Mouse (Mus musculus) liver, embryonic 11.5 days (tissue): Measurements from ENCODE around the gene Ube2n. TPM values are rescaled to one million over a fixed set of nuclear protein-coding genes. Genes with fewer than 3 reads are reported as not detected.
A peak's percentile ranks its signal among the peaks of the same experiment; 100 is the strongest.

ENCODE experiments used
- ATAC-seq: fragments of 200-750 bp; cut with Nextera tagmentation; replicated peaks from 2 replicates; pipeline ENCODE4 v1.8.0; 2017; ENCODE audit warnings: moderate number of reproducible peaks, mild to moderate bottlenecking, moderate TSS enrichment, moderate library complexity; ENCODE audit not compliant: low FRiP score
- DNase-seq: peaks from one replicate; pipeline ENCODE4 v3.0.0-alpha.2; 2017; ENCODE audit warnings: low spot score
- H3K27ac ChIP-seq: fragments of 300-500 bp; sonication (generic); 2 replicates; pipeline ENCODE4 v1.5.1; 2014; ENCODE audit warnings: mild to moderate bottlenecking, low read depth, low read length, control low read depth
- H3K27me3 ChIP-seq: fragments of 300-500 bp; sonication (generic); replicated peaks from 2 replicates; pipeline ENCODE4 v1.6.1; 2014; ENCODE audit warnings: low read length, mixed read lengths; ENCODE audit not compliant: control insufficient read depth, insufficient read depth
- H3K36me3 ChIP-seq: fragments of 300-500 bp; sonication (generic); 2 replicates; pipeline ENCODE4 v1.6.1; 2014; ENCODE audit warnings: mild to moderate bottlenecking, low read length, moderate library complexity, mixed read lengths; ENCODE audit not compliant: control insufficient read depth, insufficient read depth
- H3K4me1 ChIP-seq: fragments of 300-500 bp; sonication (generic); replicated peaks from 2 replicates; pipeline ENCODE4 v1.6.1; 2014; ENCODE audit warnings: low read length, mixed read lengths; ENCODE audit not compliant: control insufficient read depth, insufficient read depth
- H3K4me2 ChIP-seq: fragments of 300-500 bp; sonication (generic); 2 replicates; pipeline ENCODE4 v1.6.1; 2014; ENCODE audit warnings: mild to moderate bottlenecking, control low read depth, moderate library complexity
- H3K4me3 ChIP-seq: fragments of 300-500 bp; sonication (generic); 2 replicates; pipeline ENCODE4 v1.5.1; 2014; ENCODE audit warnings: low read depth, low read length, control low read depth
- H3K9ac ChIP-seq: fragments of 300-500 bp; sonication (generic); 2 replicates; pipeline ENCODE4 v1.6.1; 2014; ENCODE audit warnings: low read depth, low read length, control low read depth
- H3K9me3 ChIP-seq: fragments of 300-500 bp; sonication (generic); 2 replicates; pipeline ENCODE4 v1.6.1; 2016; ENCODE audit warnings: low read length, inconsistent platforms, mixed read lengths; ENCODE audit not compliant: control insufficient read depth
- WGBS: fragments of 180-500 bp; shearing (Covaris S2); extraction: QIAGEN DNeasy Blood & Tissue Kit; methylation state at CpG from one replicate; pipeline ENCODE4 v1.1.7; 2014; 5-methylcytosine and 5-hydroxymethylcytosine counted together
- polyA plus RNA-seq: library from polyadenylated mRNA; unstranded; fragments of >200 nt; fragmentation: Nextera tagmentation; extraction: Ambion mirVana; gene quantifications from 2 replicates; pipeline ENCODE4 v1.2.1, GENCODE M21; 2014

The Ube2n gene
- polyA plus RNA-seq, 1 experiment from 2014 or later: 310 TPM

DNA sequence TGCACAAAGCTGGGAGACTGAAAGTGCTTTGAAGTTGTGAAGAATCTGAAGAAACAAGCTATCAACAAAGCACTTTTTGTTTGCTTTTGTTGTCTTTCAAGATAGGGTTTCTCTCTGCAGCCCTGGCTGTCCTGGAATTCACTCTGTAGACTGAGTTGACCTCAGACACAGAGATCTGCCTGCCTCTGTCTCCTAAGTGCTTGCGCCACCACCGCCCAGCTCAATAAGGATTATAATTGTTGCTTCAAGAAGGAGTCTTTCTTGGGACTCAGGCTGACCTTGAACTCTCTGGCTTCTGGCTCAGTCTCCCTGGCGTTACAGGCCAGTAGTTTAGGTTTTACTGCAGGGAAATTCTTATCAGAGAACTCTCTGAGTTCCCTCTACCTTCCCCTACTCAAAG lies 51.8 kb downstream of the Ube2n start:
- DNase-seq: no peak

DNA sequence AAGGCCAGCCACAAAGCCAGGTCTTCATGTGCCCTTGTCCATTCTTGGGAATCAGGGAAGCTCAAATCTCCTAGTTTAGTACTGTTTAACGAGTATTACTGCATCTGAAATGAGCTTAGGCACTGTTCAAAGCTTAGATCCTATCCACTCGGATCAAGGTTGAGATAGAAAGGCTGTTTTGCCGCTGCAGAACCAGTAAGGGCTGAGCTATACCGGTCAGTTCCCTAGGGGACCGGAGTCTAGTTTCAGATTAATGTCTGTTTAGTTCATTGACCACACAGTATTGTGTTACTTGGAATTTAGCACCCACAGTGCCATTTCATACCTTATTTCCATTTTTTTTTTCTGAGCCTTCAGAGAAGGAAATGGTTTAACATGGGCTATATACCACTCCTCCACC lies 52.6 kb downstream of the Ube2n start:
- Histone ChIP-seq H3K27me3 (no peaks in the 10 kb centered on the region), H3K4me2 (no peak overlapping the region), H3K9me3 (no peaks in the 10 kb centered on the region), H3K27ac (no peak overlapping the region), H3K9ac (no peak overlapping the region), H3K36me3 (no peaks in the 10 kb centered on the region), H3K4me1 (peaks cover 15% of the 10 kb centered on the region), H3K4me3 (no peak overlapping the region)
- no peak for DNase-seq
- no peak for ATAC-seq
- 75% methylated on average over 5 of the region's 5 CpGs for WGBS

More for the DNA sequence above, 51.8 kb downstream of the Ube2n start:
- Histone ChIP-seq H3K27ac (no peak overlapping the region), H3K36me3 (no peaks in the 10 kb centered on the region), H3K4me3 (no peak overlapping the region), H3K9me3 (no peaks in the 10 kb centered on the region), H3K4me1 (peaks cover 19% of the 10 kb centered on the region), H3K4me2 (no peak overlapping the region), H3K9ac (no peak overlapping the region), H3K27me3 (no peaks in the 10 kb centered on the region)
- ATAC-seq: no peak
- WGBS: 80% methylated on average over 3 of the region's 3 CpGs

DNA sequence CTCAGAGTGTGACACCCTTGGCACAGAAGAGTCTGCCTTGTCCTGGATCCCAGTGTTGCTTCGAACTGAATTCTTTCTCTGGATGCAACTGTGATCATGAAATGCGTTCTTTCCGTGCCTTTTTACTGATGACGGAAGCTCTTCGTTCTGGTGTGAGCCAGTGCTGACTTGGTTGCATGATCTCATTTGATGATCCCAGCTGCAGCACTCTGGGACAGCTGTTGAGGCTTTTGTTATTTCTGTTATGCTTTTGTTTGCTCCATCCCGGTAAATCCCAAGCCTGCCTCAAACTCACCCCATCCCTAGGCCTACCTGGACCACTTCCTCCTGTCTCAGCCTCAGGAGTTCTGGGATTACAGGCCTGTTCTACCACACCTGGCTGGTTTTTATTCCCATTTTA lies 53.1 kb downstream of the Ube2n start:
- WGBS: 85% methylated on average over 6 of the region's 6 CpGs
- H3K36me3 ChIP-seq: no peaks in the 10 kb centered on the region
- DNase-seq (no peak), ATAC-seq (no peak)
- H3K4me2 ChIP-seq: no peak overlapping the region
- 0 out of 2 replicates have a peak overlapping the region, but pooled peaks have one; percentile 59 for H3K27ac ChIP-seq
- no peak overlapping the region for H3K9ac ChIP-seq
- peaks cover 15% of the 10 kb centered on the region for H3K4me1 ChIP-seq
- no peaks in the 10 kb centered on the region for H3K9me3 ChIP-seq
- no peak overlapping the region for H3K4me3 ChIP-seq
- H3K27me3 ChIP-seq: no peaks in the 10 kb centered on the region

DNA sequence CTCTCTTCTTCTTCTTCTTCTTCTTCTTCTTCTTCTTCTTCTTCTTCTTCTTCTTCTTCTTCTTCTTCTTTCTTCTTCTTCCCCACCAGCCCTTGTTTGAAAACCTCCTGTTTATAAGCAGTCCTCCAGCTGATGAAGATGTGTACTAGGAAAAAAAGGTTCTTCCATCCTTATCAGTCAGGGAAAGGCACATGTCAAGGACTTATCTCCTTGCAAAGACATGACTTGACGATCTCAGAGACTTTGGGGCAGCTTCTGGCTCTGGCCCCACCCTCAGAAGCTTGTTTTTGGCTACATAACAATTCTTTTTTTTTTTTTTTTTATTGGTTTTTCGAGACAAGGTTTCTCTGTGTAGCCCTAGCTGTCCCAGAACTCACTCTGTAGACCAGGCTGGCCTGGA lies 54.5 kb downstream of the Ube2n start:
- Histone ChIP-seq H3K4me3 (no peak overlapping the region), H3K27me3 (no peaks in the 10 kb centered on the region), H3K9me3 (no peaks in the 10 kb centered on the region), H3K27ac (peak overlapping the region; percentile 28; the same call in 1 of the 2 replicates), H3K4me1 (peaks cover 14% of the 10 kb centered on the region), H3K36me3 (no peaks in the 10 kb centered on the region), H3K9ac (no peak overlapping the region), H3K4me2 (no peak overlapping the region; the same call in 1 of the 2 replicates)
- ATAC-seq (peak; percentile 95), DNase-seq (no peak)
- WGBS: 16% methylated on average over 2 of the region's 2 CpGs

DNA sequence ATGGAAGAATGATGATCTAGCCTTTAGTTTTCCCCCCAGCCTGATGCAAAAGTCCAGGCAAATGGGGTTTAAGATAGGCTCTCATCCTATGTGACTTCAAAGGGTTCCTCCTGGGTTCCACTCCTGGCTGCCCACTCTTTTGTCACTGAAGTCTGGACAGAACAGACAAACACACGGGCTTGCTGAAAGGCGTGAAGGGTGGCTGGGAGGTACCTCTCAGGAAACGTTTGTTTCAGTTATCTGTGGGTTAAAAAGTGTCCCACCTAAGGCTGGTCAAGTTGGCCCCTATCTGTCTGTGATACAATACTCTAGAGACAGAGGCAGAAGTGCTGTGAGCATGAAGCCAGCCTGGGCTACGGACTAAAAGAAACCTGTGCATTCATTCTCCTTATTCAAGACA lies 60.0 kb downstream of the Ube2n start:
- 33% methylated on average over 4 of the region's 4 CpGs for WGBS
- Histone ChIP-seq H3K4me1 (0 out of 2 replicates have a peak, but pooled peaks cover 3% of the 10 kb centered on the region), H3K9ac (no peak overlapping the region), H3K4me3 (no peak overlapping the region), H3K4me2 (no peak overlapping the region), H3K36me3 (no peaks in the 10 kb centered on the region), H3K27me3 (no peaks in the 10 kb centered on the region), H3K9me3 (no peaks in the 10 kb centered on the region), H3K27ac (no peak overlapping the region)
- no peak for DNase-seq
- peak; percentile 41; the same call in 1 of the 2 replicates for ATAC-seq

DNA sequence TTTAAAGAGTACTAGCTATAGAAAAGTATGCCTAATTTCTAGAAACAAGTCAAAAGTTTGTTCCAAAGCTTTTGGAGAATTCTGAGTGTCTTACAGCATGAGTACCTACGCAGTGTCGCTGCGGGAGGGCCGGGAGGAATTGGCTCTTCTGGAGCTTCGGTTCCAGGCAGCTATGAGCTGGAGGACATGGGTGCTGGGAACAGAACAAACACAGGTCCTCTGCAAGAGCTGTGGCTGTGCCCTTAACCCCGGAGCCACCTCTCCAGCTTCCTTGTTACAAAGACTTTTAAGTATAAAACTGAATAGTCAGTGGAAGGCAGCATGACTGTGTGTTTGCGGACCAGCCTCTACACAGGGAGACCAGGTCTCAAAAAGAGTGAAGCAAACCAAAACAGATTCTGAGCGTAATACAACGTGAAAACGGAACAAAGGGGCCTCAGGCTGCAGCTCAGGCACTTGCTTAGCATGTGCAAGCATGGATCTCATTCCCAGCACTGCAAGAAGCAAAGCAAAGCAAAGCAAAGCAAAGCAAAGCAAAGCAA lies 61.0 kb downstream of the Ube2n start:
- H3K4me3 ChIP-seq: no peak overlapping the region
- WGBS: 77% methylated on average over 10 of the region's 10 CpGs
- no peaks in the 10 kb centered on the region for H3K27me3 ChIP-seq
- no peaks in the 10 kb centered on the region for H3K36me3 ChIP-seq
- 0 out of 2 replicates have a peak, but pooled peaks cover 3% of the 10 kb centered on the region for H3K4me1 ChIP-seq
- H3K4me2 ChIP-seq: no peak overlapping the region
- ATAC-seq (no peak), DNase-seq (no peak)
- no peak overlapping the region for H3K9ac ChIP-seq
- no peak overlapping the region for H3K27ac ChIP-seq
- H3K9me3 ChIP-seq: no peaks in the 10 kb centered on the region

DNA sequence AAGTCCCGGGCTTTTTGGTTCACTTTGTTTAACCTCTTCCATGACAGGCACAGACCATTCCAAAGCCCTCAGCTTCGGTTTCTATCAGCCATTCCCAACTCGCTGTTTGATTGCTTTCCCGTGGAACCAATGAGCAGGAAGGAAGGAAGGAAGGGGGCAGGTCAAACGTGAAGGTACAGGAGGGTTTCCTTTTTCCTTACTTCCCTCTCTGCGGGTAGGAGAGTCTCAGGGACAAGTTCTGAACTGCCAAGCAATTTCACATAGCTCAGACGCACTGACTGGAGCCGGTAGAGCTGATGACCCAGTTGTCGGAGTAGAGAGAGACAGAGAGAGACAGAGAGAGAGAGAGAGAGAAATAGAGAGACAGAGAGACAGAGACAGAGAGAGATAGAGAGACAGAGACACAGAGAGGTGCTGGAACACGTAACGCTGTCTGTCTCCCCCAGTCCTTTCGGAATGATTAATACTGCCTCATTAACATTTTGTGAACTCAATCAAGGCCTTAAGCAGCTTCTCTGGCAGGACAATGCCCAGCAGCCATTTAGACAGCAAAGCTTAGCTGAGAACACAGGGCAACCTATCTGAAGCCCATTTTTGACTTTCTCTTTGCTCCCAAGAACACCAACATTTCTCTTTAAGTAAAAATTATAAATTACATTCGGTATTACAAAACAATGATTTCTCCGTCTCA lies 62.1 kb downstream of the Ube2n start:
- no peak for DNase-seq
- H3K4me1 ChIP-seq: 0 out of 2 replicates have a peak, but pooled peaks cover 3% of the 10 kb centered on the region
- H3K4me2 ChIP-seq: peak overlapping the region; percentile 17; the same call in 1 of the 2 replicates
- ATAC-seq: no peak
- H3K9ac ChIP-seq: no peak overlapping the region
- 49% methylated on average over 14 of the region's 14 CpGs for WGBS
- no peak overlapping the region for H3K27ac ChIP-seq
- H3K36me3 ChIP-seq: no peaks in the 10 kb centered on the region
- no peaks in the 10 kb centered on the region for H3K9me3 ChIP-seq
- no peak overlapping the region for H3K4me3 ChIP-seq
- no peaks in the 10 kb centered on the region for H3K27me3 ChIP-seq

DNA sequence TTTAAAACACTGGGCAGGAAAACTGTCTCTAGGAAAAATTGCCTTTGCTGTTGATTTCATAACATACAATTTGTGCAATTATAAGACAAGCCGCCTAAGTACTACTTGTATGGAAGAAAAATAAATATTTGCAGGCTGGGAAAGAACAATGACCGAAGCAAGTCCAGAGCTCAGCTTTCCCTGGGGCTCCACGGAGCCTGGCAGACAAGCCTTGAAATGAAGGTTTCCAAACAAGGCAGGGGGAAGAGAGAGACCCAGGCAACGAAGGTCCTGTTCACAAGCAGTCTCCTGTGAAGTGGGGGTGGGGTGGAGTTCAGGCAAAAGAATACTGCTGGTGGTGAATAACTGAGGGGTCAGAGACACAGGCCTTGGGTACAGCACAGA lies 62.6 kb downstream of the Ube2n start:
- Histone ChIP-seq H3K4me1 (0 out of 2 replicates have a peak, but pooled peaks cover 3% of the 10 kb centered on the region), H3K9ac (no peak overlapping the region), H3K36me3 (no peaks in the 10 kb centered on the region), H3K9me3 (no peaks in the 10 kb centered on the region), H3K4me2 (no peak overlapping the region), H3K27me3 (no peaks in the 10 kb centered on the region), H3K4me3 (no peak overlapping the region), H3K27ac (0 out of 2 replicates have a peak overlapping the region, but pooled peaks have one; percentile 15)
- ATAC-seq: no peak
- WGBS: 55% methylated on average over 4 of the region's 4 CpGs
- no peak for DNase-seq

DNA sequence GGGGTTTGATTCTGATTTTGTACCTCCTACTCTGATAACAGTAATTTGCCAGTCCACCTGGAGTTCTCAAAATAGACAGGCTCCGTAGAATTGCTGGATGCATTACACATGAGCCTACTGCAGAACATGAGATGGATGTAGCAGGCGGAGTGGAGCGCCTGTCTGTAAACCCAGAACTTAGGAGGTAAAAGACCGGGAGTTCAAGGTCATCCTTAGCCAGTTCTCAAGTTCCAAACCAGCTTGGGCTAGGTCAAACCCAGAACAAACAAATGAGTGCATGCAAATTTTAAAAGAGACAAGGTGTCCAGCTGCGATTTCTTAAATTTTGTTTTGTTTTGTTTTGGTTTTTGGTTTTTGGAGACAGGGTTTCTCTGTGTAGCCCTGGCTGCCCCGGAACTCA lies 70.6 kb downstream of the Ube2n start:
- H3K27ac ChIP-seq: no peak overlapping the region
- 84% methylated on average over 6 of the region's 6 CpGs for WGBS

More for the DNA sequence above, 70.6 kb downstream of the Ube2n start:
- ATAC-seq (no peak), DNase-seq (no peak)
- H3K4me1 ChIP-seq: no peaks in the 10 kb centered on the region
- no peak overlapping the region for H3K4me2 ChIP-seq
- no peak overlapping the region for H3K4me3 ChIP-seq
- no peak overlapping the region for H3K9ac ChIP-seq
- H3K36me3 ChIP-seq: no peaks in the 10 kb centered on the region
- H3K27me3 ChIP-seq: no peaks in the 10 kb centered on the region
- no peaks in the 10 kb centered on the region for H3K9me3 ChIP-seq
